Mouse (Mus musculus) left cerebral cortex, postnatal 10 days (tissue): ENCODE results near the gene Kcnk13. TPM values are rescaled to one million over a fixed set of nuclear protein-coding genes. Genes with fewer than 3 reads are reported as not detected.

ENCODE experiments used
- microRNA-seq: library from miRNA; unstranded; fragments of <30 nt; microRNA quantifications from one replicate; pipeline ENCODE4 v1.2.0, GENCODE M21; 2022
- total RNA-seq, 2 experiments: library from RNA; stranded (reverse); gene quantifications; 2 replicates each; pipeline ENCODE4 v1.2.3; 2021

The Kcnk13 gene
- total RNA-seq, 2 experiments from 2014 or later, result 3.5 to 4.1 TPM

Small RNAs within 50 kb of the gene (microRNA-seq; reads per million reads assigned to microRNA genes)
- not detected for gene Gm23291

Other genes starting within 250 kb of the Kcnk13 start
- gene Efcab11, start 80.1 kb upstream of the Kcnk13 start, total RNA-seq, result under 1 TPM; 0.49 to 0.73 TPM
- 10 to 100 TPM; 28.2 to 30.9 TPM for gene Tdp1, start 80.0 kb upstream of the Kcnk13 start, total RNA-seq
- gene Psmc1, start 145.7 kb downstream of the Kcnk13 start, total RNA-seq, result 100 to 1,000 TPM; 192 to 193 TPM
- 10 to 100 TPM; 12.9 to 14.9 TPM for gene Nrde2, start 195.2 kb downstream of the Kcnk13 start, total RNA-seq
- gene Calm1, start 234.9 kb downstream of the Kcnk13 start, total RNA-seq, result 1,000 to 10,000 TPM; 2,169 to 2,321 TPM